Comparison of ENCODE assay signal across 16 mouse cellular contexts in the genomic region with DNA sequence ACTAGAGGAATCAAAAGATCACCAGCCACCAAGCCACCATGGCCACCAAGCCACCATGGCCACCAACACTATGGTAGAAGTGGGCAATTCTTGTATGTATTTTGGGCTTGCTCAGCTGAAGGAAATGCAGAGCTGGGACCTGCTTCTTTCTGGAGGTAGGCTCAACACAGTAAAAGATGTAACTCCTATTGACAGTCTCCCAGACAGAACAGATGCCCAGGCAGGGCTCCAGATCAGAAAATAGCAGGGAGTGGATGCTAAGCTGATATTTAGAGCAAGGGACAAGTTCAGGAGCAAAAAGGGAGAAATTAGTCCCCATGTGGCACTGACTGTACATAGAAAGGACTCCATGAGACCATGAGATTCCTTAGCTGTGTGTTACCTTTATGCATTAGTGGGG.
A peak's percentile ranks its signal among the peaks of the same experiment; 100 is the strongest.
DNase-seq lines count a peak whose midpoint lies in the region; ATAC-seq and TF ChIP-seq lines count a peak whose summit lies in the region.
"Had no signal": no experiment of that assay in that cellular context is flagged by ENCODE, and none has a peak within 500 bp of the region (broad histone marks: within the 10 kb centered on the region; RNA-seq: fewer than 3 reads in every experiment).

No protein-coding gene starts in this region.

- no peaks in the 10 kb centered on the region for H3K36me3 ChIP-seq in liver, postnatal 0 days (replicated peaks; ENCODE audit: insufficient read depth, low read length)
- H3K36me3 ChIP-seq: limb, embryonic 15.5 days had no signal

- H3K4me2 ChIP-seq in liver, postnatal 0 days (ENCODE audit: low read depth, low read length): no peak overlapping the region
- H3K4me2 ChIP-seq: limb, embryonic 15.5 days had no signal

- no peak overlapping the region for H3K9ac ChIP-seq in liver, postnatal 0 days (replicated peaks)
- H3K9ac ChIP-seq: limb, embryonic 15.5 days had no signal

- H3K4me3 ChIP-seq in liver, postnatal 0 days (ENCODE audit: low read depth, low read length): no peak overlapping the region
- H3K4me3 ChIP-seq: erythroblast, embryonic 14.5 days; heart, adult 2 months; limb, embryonic 15.5 days had no signal

- no peaks in the 10 kb centered on the region for H3K27me3 ChIP-seq in liver, postnatal 0 days (ENCODE audit: insufficient read depth, low read length)
- H3K27me3 ChIP-seq: limb, embryonic 15.5 days had no signal

- no peaks in the 10 kb centered on the region for H3K9me3 ChIP-seq in liver, postnatal 0 days (ENCODE audit: low read length)
- H3K9me3 ChIP-seq: limb, embryonic 15.5 days had no signal

- ATAC-seq in liver, postnatal 0 days: no peak
- ATAC-seq: hindbrain, postnatal 0 days; Patski had no signal

- no peak for TF ChIP-seq CTCF in liver, postnatal 0 days (IDR thresholded peaks at IDR 0.05; ENCODE audit: low read depth)

- no peak for TF ChIP-seq EP300 in liver, postnatal 0 days (IDR thresholded peaks at IDR 0.05; ENCODE audit: low read depth)

- no peaks in the 10 kb centered on the region for H3K4me1 ChIP-seq in liver, postnatal 0 days (ENCODE audit: insufficient read depth)
- H3K4me1 ChIP-seq: limb, embryonic 15.5 days had no signal

- DNase-seq in heart, adult 11 months: peak; percentile 44
- no peak for DNase-seq in heart, postnatal 4 days
- peak; percentile 68 to 70 for DNase-seq in cerebellum, postnatal 36 days
- peak; percentile 29 to 40 for DNase-seq in layer of hippocampus, postnatal 14 days (ENCODE audit: low spot score in 2 of 2)
- DNase-seq in right cerebral cortex, postnatal 25 days: peak; percentile 39
- no peak for DNase-seq in retina, postnatal 1 day
- no peak for DNase-seq in natural killer cell, adult 2 months (ENCODE audit: low spot score in 2 of 2)
- DNase-seq in liver, postnatal 0 days: no peak
- DNase-seq: heart, adult 2 months; kidney, adult 9 months; lung, adult 2 months; spleen, adult 18-20 months had no signal

- no peak overlapping the region for H3K27ac ChIP-seq in liver, postnatal 0 days (ENCODE audit: low read depth)
- H3K27ac ChIP-seq: heart, adult 2 months; hindbrain, postnatal 0 days; limb, embryonic 15.5 days had no signal

Comparison
In these comparisons a context has a peak if more than half of its experiments do, and no peak if none do; other contexts are left out.
1. DNase-seq: peak in heart, adult 11 months (single experiment), cerebellum, postnatal 36 days (2 of 2), layer of hippocampus, postnatal 14 days (2 of 2) and right cerebral cortex, postnatal 25 days (single experiment); none in heart, postnatal 4 days (single experiment), retina, postnatal 1 day (single experiment), natural killer cell, adult 2 months (0 of 2) and liver, postnatal 0 days (single experiment).